Mouse (Mus musculus): Measurements from ENCODE around the gene Cep70. TPM values are rescaled to one million over a fixed set of nuclear protein-coding genes. Genes with fewer than 3 reads are reported as not detected.
A peak's percentile ranks its signal among the peaks of the same experiment; 100 is the strongest.

Cep70 gene
- polyA plus RNA-seq, 1 experiment from 2014 or later: 31.4 TPM

DNA sequence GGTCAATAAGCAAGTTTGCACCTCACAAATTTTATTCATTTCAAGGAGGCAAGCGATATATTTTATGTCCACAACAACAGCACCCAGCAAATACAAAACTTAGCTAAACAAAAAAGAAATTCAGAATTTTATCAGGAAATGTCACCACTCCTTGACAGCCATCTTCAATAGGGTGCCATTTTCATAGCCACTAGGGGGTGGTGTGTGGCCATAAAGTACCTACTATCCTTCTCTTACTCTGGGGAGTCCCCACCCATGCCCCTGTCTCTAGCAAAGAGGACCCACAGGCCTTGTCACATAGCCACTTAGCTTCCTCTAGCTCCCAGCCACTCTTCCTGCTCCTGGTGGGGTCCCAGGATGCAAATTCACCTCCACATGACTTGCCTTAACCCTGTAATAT is 96.0 kb downstream of the Cep70 start:
- WGBS: 87% methylated on average over 1 of the region's 1 CpGs
- ATAC-seq (ENCODE audit: insufficient read depth): no peak

DNA sequence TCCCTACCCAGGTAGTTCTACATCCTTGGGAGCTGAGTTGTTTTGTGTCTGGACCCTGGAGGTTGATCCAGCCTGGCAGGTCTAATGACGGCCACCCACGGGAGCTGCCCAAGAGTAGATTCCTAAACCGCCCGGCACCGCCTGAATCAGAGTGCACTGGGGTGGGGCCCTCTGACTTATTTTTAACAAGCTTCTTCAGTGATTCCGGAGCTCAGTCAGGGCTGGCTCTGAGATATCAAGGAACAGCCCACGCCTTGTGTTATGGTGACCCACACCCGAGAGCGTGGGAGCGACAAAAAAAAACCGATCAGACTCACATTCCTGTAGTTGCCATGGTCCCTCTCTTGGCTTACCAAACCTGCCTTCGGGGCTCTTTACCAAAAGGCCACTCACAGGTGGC is 97.0 kb downstream of the Cep70 start:
- no peak for TF ChIP-seq CTCF (IDR thresholded peaks at IDR 0.05; ENCODE audit: low read depth)
- Histone ChIP-seq H3K9me3 (ENCODE audit: low read depth, low read length) (no peaks in the 10 kb centered on the region), H3K36me3 (ENCODE audit: insufficient read depth) (no peaks in the 10 kb centered on the region), H3K27me3 (ENCODE audit: insufficient read depth, low read length) (no peaks in the 10 kb centered on the region), H3K27ac (ENCODE audit: low read depth) (no peak overlapping the region), H3K4me2 (no peak overlapping the region), H3K4me3 (ENCODE audit: low read depth, low read length) (no peak overlapping the region), H3K4me1 (ENCODE audit: insufficient read depth) (no peaks in the 10 kb centered on the region), H3K9ac (no peak overlapping the region)
- no peak for DNase-seq
- 66% methylated on average over 12 of the region's 12 CpGs for WGBS
- ATAC-seq (ENCODE audit: insufficient read depth): no peak

More for the DNA sequence above, 96.0 kb downstream of the Cep70 start:
- H3K9me3 ChIP-seq (ENCODE audit: low read depth, low read length): no peaks in the 10 kb centered on the region
- H3K4me2 ChIP-seq: no peak overlapping the region
- H3K27ac ChIP-seq (ENCODE audit: low read depth): no peak overlapping the region
- peak; percentile 29 for DNase-seq
- H3K4me1 ChIP-seq (ENCODE audit: insufficient read depth): no peaks in the 10 kb centered on the region
- no peak overlapping the region for H3K9ac ChIP-seq
- peak; percentile 41 for TF ChIP-seq CTCF (IDR thresholded peaks at IDR 0.05; ENCODE audit: low read depth)
- H3K36me3 ChIP-seq (ENCODE audit: insufficient read depth): no peaks in the 10 kb centered on the region
- H3K27me3 ChIP-seq (ENCODE audit: insufficient read depth, low read length): no peaks in the 10 kb centered on the region
- no peak overlapping the region for H3K4me3 ChIP-seq (ENCODE audit: low read depth, low read length)

DNA sequence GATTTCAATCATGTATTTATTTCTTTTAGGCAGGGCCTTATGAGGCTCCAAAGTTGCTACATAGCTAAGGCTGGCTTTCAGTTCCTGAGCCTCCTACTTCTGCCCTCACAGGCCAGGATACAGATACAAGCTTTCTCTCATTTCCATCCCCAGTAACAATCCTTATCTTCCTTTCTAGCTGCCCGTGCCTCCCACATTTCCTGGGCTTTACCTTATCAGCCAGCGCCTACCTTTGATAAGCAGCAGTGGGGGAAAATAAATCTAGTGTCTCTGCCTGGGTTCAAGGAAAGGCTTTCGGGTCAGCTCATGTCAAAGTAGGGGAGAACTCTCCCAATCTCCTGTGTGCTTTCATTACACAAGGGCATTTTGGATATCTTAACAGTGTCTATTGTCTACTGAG is 98.4 kb downstream of the Cep70 start:
- H3K27me3 ChIP-seq (ENCODE audit: insufficient read depth, low read length): no peaks in the 10 kb centered on the region
- no peak for ATAC-seq (ENCODE audit: insufficient read depth)
- no peak overlapping the region for H3K27ac ChIP-seq (ENCODE audit: low read depth)
- H3K9me3 ChIP-seq (ENCODE audit: low read depth, low read length): no peaks in the 10 kb centered on the region
- no peak overlapping the region for H3K4me3 ChIP-seq (ENCODE audit: low read depth, low read length)
- no peaks in the 10 kb centered on the region for H3K36me3 ChIP-seq (ENCODE audit: insufficient read depth)
- no peak overlapping the region for H3K9ac ChIP-seq
- no peak for DNase-seq
- 22% methylated on average over 3 of the region's 3 CpGs for WGBS
- no peak for TF ChIP-seq CTCF (IDR thresholded peaks at IDR 0.05; ENCODE audit: low read depth)
- no peaks in the 10 kb centered on the region for H3K4me1 ChIP-seq (ENCODE audit: insufficient read depth)
- no peak overlapping the region for H3K4me2 ChIP-seq

DNA sequence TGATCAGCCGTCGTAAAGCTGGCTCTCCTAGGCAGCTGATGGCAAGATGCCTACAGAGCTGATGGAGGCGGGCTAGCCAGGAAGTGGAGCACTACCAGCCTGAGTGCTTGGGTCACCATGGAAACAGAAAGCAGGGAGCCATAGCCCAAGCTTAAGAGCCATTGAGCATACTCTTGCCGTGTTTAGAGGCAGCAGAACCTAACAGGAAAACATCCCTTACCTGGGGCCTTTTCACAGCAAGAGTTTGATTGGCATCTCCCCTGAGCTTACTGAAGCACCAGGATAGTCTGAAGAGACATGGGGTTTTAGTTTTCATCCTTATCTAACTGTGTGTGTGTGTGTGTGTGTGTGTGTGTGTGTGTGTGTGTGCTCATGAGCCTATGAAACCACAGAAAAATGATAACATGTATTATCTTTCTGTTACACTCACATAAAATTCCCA is 102.2 kb downstream of the Cep70 start:
- ATAC-seq (ENCODE audit: insufficient read depth): 0 out of 2 replicates have a peak, but pooled peaks have one; percentile 56
- TF ChIP-seq CTCF (IDR thresholded peaks at IDR 0.05; ENCODE audit: low read depth): no peak

More for the DNA sequence above, 102.2 kb downstream of the Cep70 start:
- Histone ChIP-seq H3K4me2 (no peak overlapping the region), H3K9ac (no peak overlapping the region), H3K4me3 (ENCODE audit: low read depth, low read length) (no peak overlapping the region), H3K27ac (ENCODE audit: low read depth) (no peak overlapping the region), H3K36me3 (ENCODE audit: insufficient read depth) (no peaks in the 10 kb centered on the region), H3K27me3 (ENCODE audit: insufficient read depth, low read length) (no peaks in the 10 kb centered on the region), H3K4me1 (ENCODE audit: insufficient read depth) (no peaks in the 10 kb centered on the region), H3K9me3 (ENCODE audit: low read depth, low read length) (no peaks in the 10 kb centered on the region)
- DNase-seq: peak; percentile 54
- 29% methylated on average over 4 of the region's 4 CpGs for WGBS

Other genes with a start within 250 kb of the Cep70 start
- 0.12 TPM in 1 of 2 replicates, not detected in the other for gene Gm1123, start 207.7 kb upstream of the Cep70 start, polyA plus RNA-seq (2014; fragmentation: Nextera tagmentation; extraction: Ambion mirVana)
- gene Pik3cb, start 102.7 kb upstream of the Cep70 start, polyA plus RNA-seq (2014; fragmentation: Nextera tagmentation; extraction: Ambion mirVana): 1.3 and 1.7 TPM in 2 replicates
- gene Faiml, start 6.1 kb upstream of the Cep70 start, polyA plus RNA-seq (2014; fragmentation: Nextera tagmentation; extraction: Ambion mirVana): not detected in 2 replicates
- 1.1 and 1.2 TPM in 2 replicates for gene Esyt3, start 115.2 kb downstream of the Cep70 start, polyA plus RNA-seq (2014; fragmentation: Nextera tagmentation; extraction: Ambion mirVana)
- 10.3 and 12.2 TPM in 2 replicates for gene Mras, start 194.0 kb downstream of the Cep70 start, polyA plus RNA-seq (2014; fragmentation: Nextera tagmentation; extraction: Ambion mirVana)
- 0.26 TPM in 1 of 2 replicates, not detected in the other for gene Nme9, start 208.1 kb downstream of the Cep70 start, polyA plus RNA-seq (2014; fragmentation: Nextera tagmentation; extraction: Ambion mirVana)